In the genomic region with DNA sequence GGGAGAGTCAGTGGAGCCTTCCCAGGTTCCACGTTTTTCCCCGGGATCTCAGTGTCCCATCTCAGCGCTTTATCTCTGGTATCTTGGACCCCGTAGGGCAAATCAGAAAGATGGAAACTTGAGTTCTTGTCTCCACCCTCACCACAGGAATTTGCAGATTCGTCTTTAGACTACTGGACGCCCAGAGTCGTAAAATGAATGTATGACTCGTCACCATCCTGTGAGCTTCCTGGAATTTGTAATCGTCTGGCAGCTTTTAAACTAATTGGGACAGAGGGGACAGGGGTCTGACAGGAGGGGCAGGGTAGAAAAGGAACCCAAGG, we compare ENCODE assay signal across 8 mouse cellular contexts. TPM values are rescaled to one million over a fixed set of nuclear protein-coding genes. Genes with fewer than 3 reads are reported as not detected.
DNase-seq lines count a peak whose midpoint lies in the region; ATAC-seq and TF ChIP-seq lines count a peak whose summit lies in the region.

No protein-coding gene starts in this region.

- DNase-seq in heart, embryonic 10.5 days (ENCODE audit: low spot score): no peak
- DNase-seq in heart, postnatal 36 days: no peak
- no peak for DNase-seq in ES-E14 (ENCODE audit: low read depth, low spot score)
- no peak for DNase-seq in right cerebral cortex, postnatal 25 days
- no peak for DNase-seq in left cerebral cortex, postnatal 4 days

- peak overlapping the region; percentile 96 for H3K27ac ChIP-seq in heart, embryonic 10.5 days
- H3K27ac ChIP-seq in ES-E14 (ENCODE audit: insufficient read depth, low read depth, low read length, poor library complexity, severe bottlenecking) (peak overlapping the region; percentile 9; the same call in 1 of the 2 replicates), macrophage (peak overlapping the region; percentile 39)
- no peak overlapping the region for H3K27ac ChIP-seq in forebrain, embryonic 15.5 days (replicated peaks)

- peak overlapping the region; percentile 85 for H3K4me2 ChIP-seq in forebrain, embryonic 15.5 days (replicated peaks)

- H3K9ac ChIP-seq in ES-E14 (ENCODE audit: insufficient read depth, low read depth, low read length, poor library complexity, severe bottlenecking): peak overlapping the region; percentile 83
- peak overlapping the region; percentile 78; the same call in 1 of the 2 replicates for H3K9ac ChIP-seq in forebrain, embryonic 15.5 days (replicated peaks)

- peaks cover 53% of the 10 kb centered on the region for H3K4me1 ChIP-seq in heart, embryonic 10.5 days
- peaks cover 5 to 10% of the 10 kb centered on the region in 2 experiments for H3K4me1 ChIP-seq in ES-E14 (ENCODE audit: control insufficient read depth in 2 of 2, insufficient read depth in 2 of 2, low read length in 2 of 2, poor library complexity in 1 of 2)
- H3K4me1 ChIP-seq in forebrain, embryonic 15.5 days: peaks cover 35% of the 10 kb centered on the region

- ATAC-seq in forebrain, embryonic 15.5 days (replicated peaks): no peak
- ATAC-seq in inflammation-experienced regulatory T-cells, adult 6 months: no peak

- intact Hi-C loops in heart, postnatal 36 days (cut with DNase I): no loop called here
- intact Hi-C loops in left cerebral cortex, postnatal 4 days (cut with DNase I): no loop called here

- H3K27me3 ChIP-seq in heart, embryonic 10.5 days (ENCODE audit: insufficient read depth, poor library complexity, severe bottlenecking): no peaks in the 10 kb centered on the region
- H3K27me3 ChIP-seq in forebrain, embryonic 15.5 days: no peaks in the 10 kb centered on the region

- peaks cover 22% of the 10 kb centered on the region for H3K36me3 ChIP-seq in heart, embryonic 10.5 days
- H3K36me3 ChIP-seq in ES-E14 (ENCODE audit: control insufficient read depth, insufficient read depth, low read length, poor library complexity, severe bottlenecking) (peaks cover 30% of the 10 kb centered on the region), macrophage (ENCODE audit: inconsistent target) (no peaks in the 10 kb centered on the region)
- H3K36me3 ChIP-seq in forebrain, embryonic 15.5 days: 0 out of 2 replicates have a peak, but pooled peaks cover under 1% of the 10 kb centered on the region

- no peaks in the 10 kb centered on the region for H3K9me3 ChIP-seq in heart, embryonic 10.5 days
- no peaks in the 10 kb centered on the region for H3K9me3 ChIP-seq in ES-E14 (ENCODE audit: control insufficient read depth, insufficient read depth, low read depth, low read length)
- H3K9me3 ChIP-seq in forebrain, embryonic 15.5 days: no peaks in the 10 kb centered on the region

- in situ Hi-C loops in ES-E14 (cut with MboI; ENCODE audit: low sequenced_read_pairs in 2 of 2, unreplicated experiment in 2 of 2): loop anchor here in 1 of 2 experiments (10.0 kb wide), 1 partner anchor 233 kb away; no protein-coding TSS in a partner anchor

- peak overlapping the region; percentile 97 for H3K4me3 ChIP-seq in heart, embryonic 10.5 days
- H3K4me3 ChIP-seq in ES-E14 (ENCODE audit: insufficient read depth in 1 of 2, low read depth in 1 of 2, low read length in 2 of 2, poor library complexity in 1 of 2, severe bottlenecking in 1 of 2) (peak overlapping the region; percentile 96 to 99), macrophage (ENCODE audit: inconsistent target) (peak overlapping the region; percentile 52)
- H3K4me3 ChIP-seq in forebrain, embryonic 15.5 days: peak overlapping the region; percentile 97

- under 1% methylated on average over 9 of the region's 9 CpGs for WGBS in heart, embryonic 10.5 days
- under 1% methylated on average over 9 of the region's 9 CpGs for WGBS in forebrain, embryonic 15.5 days
- WGBS in macrophage (ENCODE audit: missing documents): 0% methylated on average over 9 of the region's 9 CpGs

- H3K79me2 ChIP-seq in macrophage (ENCODE audit: inconsistent target): peaks cover 8% of the 10 kb centered on the region

TF ChIP-seq in ES-E14, 5 proteins besides CTCF, POLR2A, EP300 and RAD21:
- TF ChIP-seq ZC3H11A (IDR thresholded peaks at IDR 0.05; ENCODE audit: borderline replicate concordance, low read depth, low read length) (no peak), HCFC1 (IDR thresholded peaks at IDR 0.05; ENCODE audit: borderline replicate concordance, insufficient read depth, low read length) (no peak), MAFK (IDR thresholded peaks at IDR 0.05; ENCODE audit: insufficient read depth, low read depth, low read length) (no peak), ZNF384 (IDR thresholded peaks at IDR 0.05; ENCODE audit: low read depth, low read length) (no peak), CHD2 (IDR thresholded peaks at IDR 0.05; ENCODE audit: low read depth, low read length) (no peak)

RNA-seq across cellular contexts. Expression of gene Rrm2, which starts 0.6 kb away (rescaled TPM):
- 307 TPM in 2 replicates for polyA plus RNA-seq in heart, embryonic 10.5 days (2016; fragmentation: Nextera tagmentation; extraction: Ambion mirVana)
- total RNA-seq in heart, postnatal 36 days (2021): 1 to 10 TPM; 3.7 to 4.2 TPM
- total RNA-seq in ES-E14 (2012; rRNA removed): 98.6 and 112 TPM in 2 replicates
- polyA plus RNA-seq in forebrain, embryonic 15.5 days (2015; fragmentation: Nextera tagmentation; extraction: Ambion mirVana): 180 and 182 TPM in 2 replicates
- total RNA-seq in macrophage (2018; cell fraction: chromatin; rRNA removed): 10 to 100 TPM in 2 of 26 experiments, 1 to 10 TPM in 18, under 1 TPM in 4, not detected in 2; 0.38 to 14.6 (median 3.1) TPM
- total RNA-seq in macrophage (2018; cell fraction: cytosol; rRNA removed): 1 to 10 TPM; 2.1 to 9.9 (median 4.3) TPM
- 10 to 100 TPM in 1 of 26 experiments, 1 to 10 TPM in 22, under 1 TPM in 3; 0.59 to 57.8 (median 1.9) TPM for total RNA-seq in macrophage (2018; cell fraction: nucleus; rRNA removed)
- polyA plus RNA-seq in macrophage (2018): 1.3 to 36.1 TPM (median 10.5 TPM) in 3 replicates
- polyA plus RNA-seq in inflammation-experienced regulatory T-cells, adult 6 months (2017; shearing (Covaris generic)): 100 to 1,000 TPM in 1 of 3 experiments, 10 to 100 TPM in 2; 41.3 to 492 (median 44.8) TPM
- total RNA-seq in left cerebral cortex, postnatal 4 days (2021): 10 to 100 TPM; 26.0 to 29.3 TPM

RNA-seq across cellular contexts. Expression of gene Cys1, which starts 25.8 kb away (rescaled TPM):
- 0.28 and 0.34 TPM in 2 replicates for polyA plus RNA-seq in heart, embryonic 10.5 days (2016; fragmentation: Nextera tagmentation; extraction: Ambion mirVana)
- 1 to 10 TPM; 5.5 to 6.5 TPM for total RNA-seq in heart, postnatal 36 days (2021)
- total RNA-seq in ES-E14 (2012; rRNA removed): not detected in 2 replicates
- 2.1 TPM in 2 replicates for polyA plus RNA-seq in forebrain, embryonic 15.5 days (2015; fragmentation: Nextera tagmentation; extraction: Ambion mirVana)
- 1 to 10 TPM in 1 of 26 experiments, not detected in 25; 1.1 TPM for total RNA-seq in macrophage (2018; cell fraction: chromatin; rRNA removed)
- total RNA-seq in macrophage (2018; cell fraction: cytosol; rRNA removed): not detected
- total RNA-seq in macrophage (2018; cell fraction: nucleus; rRNA removed): not detected
- polyA plus RNA-seq in macrophage (2018): not detected in 3 replicates
- not detected for polyA plus RNA-seq in inflammation-experienced regulatory T-cells, adult 6 months (2017; shearing (Covaris generic))
- total RNA-seq in left cerebral cortex, postnatal 4 days (2021): 1 to 10 TPM; 8.4 to 8.5 TPM

RNA-seq across cellular contexts. Expression of gene Klf11, which starts 56.4 kb away (rescaled TPM):
- polyA plus RNA-seq in heart, embryonic 10.5 days (2016; fragmentation: Nextera tagmentation; extraction: Ambion mirVana): 12.0 and 16.2 TPM in 2 replicates
- total RNA-seq in heart, postnatal 36 days (2021): 10 to 100 TPM; 10.9 to 16.4 TPM
- total RNA-seq in ES-E14 (2012; rRNA removed): 7.3 and 9.7 TPM in 2 replicates
- polyA plus RNA-seq in forebrain, embryonic 15.5 days (2015; fragmentation: Nextera tagmentation; extraction: Ambion mirVana): 16.6 and 17.7 TPM in 2 replicates
- 1 to 10 TPM in 19 of 26 experiments, under 1 TPM in 7; 0.46 to 4.9 (median 1.4) TPM for total RNA-seq in macrophage (2018; cell fraction: chromatin; rRNA removed)
- 1 to 10 TPM in 23 of 26 experiments, under 1 TPM in 3; 0.91 to 7.4 (median 1.8) TPM for total RNA-seq in macrophage (2018; cell fraction: cytosol; rRNA removed)
- 1 to 10 TPM in 25 of 26 experiments, under 1 TPM in 1; 0.94 to 7.8 (median 1.8) TPM for total RNA-seq in macrophage (2018; cell fraction: nucleus; rRNA removed)
- polyA plus RNA-seq in macrophage (2018): 2.1 to 3.6 TPM (median 3.3 TPM) in 3 replicates
- 1 to 10 TPM; 2.3 to 3.6 (median 2.7) TPM for polyA plus RNA-seq in inflammation-experienced regulatory T-cells, adult 6 months (2017; shearing (Covaris generic))
- 10 to 100 TPM; 23.4 to 24.8 TPM for total RNA-seq in left cerebral cortex, postnatal 4 days (2021)
